Mouse (Mus musculus) intestine, embryonic 16.5 days (tissue): Measurements from ENCODE around the gene Itgb4. TPM values are rescaled to one million over a fixed set of nuclear protein-coding genes. Genes with fewer than 3 reads are reported as not detected.

ENCODE experiments used
- ATAC-seq: fragments of 200-750 bp; cut with Nextera tagmentation; 2 replicates; pipeline ENCODE4 v1.8.0; 2017; ENCODE audit warnings: moderate TSS enrichment, moderate library complexity
- H3K27ac ChIP-seq: fragments of 300-500 bp; sonication (generic); 2 replicates; pipeline ENCODE4 v1.5.1; 2014; ENCODE audit warnings: mild to moderate bottlenecking, low read length
- H3K27me3 ChIP-seq: fragments of 300-500 bp; sonication (generic); replicated peaks from 2 replicates; pipeline ENCODE4 v1.6.1; 2014; ENCODE audit warnings: low read length, control low read depth, mixed read lengths; ENCODE audit not compliant: control insufficient read depth, insufficient read depth
- H3K36me3 ChIP-seq: fragments of 300-500 bp; sonication (generic); 2 replicates; pipeline ENCODE4 v1.6.1; 2014; ENCODE audit warnings: low read length, control low read depth; ENCODE audit not compliant: control insufficient read depth, insufficient read depth
- H3K4me1 ChIP-seq: fragments of 300-500 bp; sonication (generic); 2 replicates; pipeline ENCODE4 v1.6.1; 2014; ENCODE audit warnings: low read length, control low read depth, mixed read lengths; ENCODE audit not compliant: control insufficient read depth, insufficient read depth
- H3K4me2 ChIP-seq: fragments of 300-500 bp; sonication (generic); 2 replicates; pipeline ENCODE4 v1.6.1; 2014; ENCODE audit warnings: low read depth, low read length, control low read depth
- H3K4me3 ChIP-seq: fragments of 300-500 bp; sonication (generic); 2 replicates; pipeline ENCODE4 v1.5.1; 2014; ENCODE audit warnings: mild to moderate bottlenecking, low read length
- H3K9ac ChIP-seq: fragments of 300-500 bp; sonication (generic); 2 replicates; pipeline ENCODE4 v1.6.1; 2014; ENCODE audit warnings: low read depth, low read length
- H3K9me3 ChIP-seq: fragments of 300-500 bp; sonication (generic); 2 replicates; pipeline ENCODE4 v1.6.1; 2016; ENCODE audit warnings: low read length, control low read depth; ENCODE audit not compliant: control insufficient read depth
- WGBS: fragments of 180-500 bp; shearing (Covaris S2); extraction: QIAGEN DNeasy Blood & Tissue Kit; methylation state at CpG from one replicate; pipeline ENCODE4 v1.1.7; 2014; 5-methylcytosine and 5-hydroxymethylcytosine counted together
- polyA plus RNA-seq: library from polyadenylated mRNA; unstranded; fragments of >200 nt; fragmentation: Nextera tagmentation; extraction: Ambion mirVana; gene quantifications from 2 replicates; pipeline ENCODE4 v1.2.1, GENCODE M21; 2015

Itgb4 gene
- polyA plus RNA-seq, 1 experiment from 2014 or later = 11.9 TPM

DNA sequence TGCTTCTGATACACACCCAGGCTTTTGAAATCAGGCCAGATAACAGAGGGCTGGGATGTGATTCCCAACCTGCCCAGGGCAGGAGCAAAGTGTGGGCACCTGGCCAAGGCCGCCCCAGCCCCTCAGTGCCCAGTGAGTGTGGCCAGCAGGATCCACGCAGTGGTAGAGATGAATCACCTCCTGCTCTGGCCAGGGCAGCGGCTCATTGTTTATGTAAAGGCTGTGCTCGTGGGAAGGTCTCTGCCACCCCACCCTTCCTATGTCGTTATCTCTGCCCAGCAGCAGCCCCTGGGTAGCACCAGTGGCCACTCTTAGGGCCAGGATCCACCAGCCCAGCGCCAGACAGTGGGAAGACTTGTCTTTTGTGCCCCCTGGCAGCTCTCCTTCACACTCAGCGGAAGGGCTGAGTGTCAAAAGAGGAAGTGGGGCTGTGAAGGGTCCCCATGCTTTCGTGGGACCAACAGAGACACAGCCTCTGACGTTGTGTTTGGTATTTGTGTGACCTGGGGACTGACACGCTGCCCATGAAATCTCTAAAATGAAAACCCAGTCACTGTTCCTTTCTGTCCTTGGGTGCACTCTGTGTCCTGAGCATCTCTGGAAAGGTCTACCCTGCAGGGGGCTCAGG lies 9.4 kb upstream of the Itgb4 start:
- 74% methylated on average over 10 of the region's 10 CpGs for WGBS
- no peaks in the 10 kb centered on the region for H3K9me3 ChIP-seq
- no peak overlapping the region for H3K4me2 ChIP-seq
- H3K4me1 ChIP-seq = peaks cover 9% of the 10 kb centered on the region; the same call in 1 of the 2 replicates
- no peaks in the 10 kb centered on the region for H3K27me3 ChIP-seq
- ATAC-seq = peak; percentile 41; the same call in 1 of the 2 replicates
- H3K27ac ChIP-seq = no peak overlapping the region
- H3K36me3 ChIP-seq = peaks cover 43% of the 10 kb centered on the region
- H3K9ac ChIP-seq = no peak overlapping the region
- no peak overlapping the region for H3K4me3 ChIP-seq

DNA sequence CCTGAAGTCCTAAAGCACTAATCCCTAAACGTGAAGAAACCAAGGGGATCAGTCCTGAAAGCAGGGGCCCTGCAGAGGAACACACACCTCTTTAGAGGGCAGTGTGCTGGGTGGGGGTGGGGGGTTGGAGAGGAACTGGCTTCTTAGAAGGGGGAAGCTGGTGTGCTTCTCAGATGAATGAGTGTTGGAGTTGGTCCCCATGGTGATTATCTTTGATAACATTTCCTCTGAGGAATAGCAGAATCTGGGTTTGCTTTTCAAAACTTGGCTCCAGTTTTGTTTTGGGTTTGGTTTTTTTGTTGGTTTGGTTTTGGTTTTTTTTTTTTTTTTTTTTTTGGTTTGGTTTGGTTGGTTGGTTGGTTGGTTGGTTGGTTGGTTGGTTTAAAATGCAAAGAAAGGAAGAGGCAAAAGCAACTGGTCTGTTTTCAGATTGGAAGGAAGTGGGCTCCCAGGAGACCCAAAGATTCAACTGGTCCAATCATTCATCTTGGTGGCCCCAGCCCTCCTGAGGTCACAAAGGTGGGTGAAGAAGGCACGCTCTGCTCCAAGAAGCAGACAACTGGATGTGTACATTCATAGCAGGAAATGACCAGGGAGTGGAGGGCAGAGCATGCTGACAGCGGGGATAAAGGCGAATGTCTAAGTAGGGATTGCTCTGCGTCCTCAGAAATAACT lies 5.6 kb upstream of the Itgb4 start:
- Histone ChIP-seq H3K4me1 (peaks cover 14% of the 10 kb centered on the region), H3K4me2 (no peak overlapping the region), H3K9me3 (no peaks in the 10 kb centered on the region), H3K9ac (no peak overlapping the region), H3K4me3 (no peak overlapping the region), H3K36me3 (peaks cover 18% of the 10 kb centered on the region), H3K27ac (no peak overlapping the region), H3K27me3 (no peaks in the 10 kb centered on the region; the same call in 1 of the 2 replicates)
- WGBS = 65% methylated on average over 5 of the region's 5 CpGs
- ATAC-seq = no peak

DNA sequence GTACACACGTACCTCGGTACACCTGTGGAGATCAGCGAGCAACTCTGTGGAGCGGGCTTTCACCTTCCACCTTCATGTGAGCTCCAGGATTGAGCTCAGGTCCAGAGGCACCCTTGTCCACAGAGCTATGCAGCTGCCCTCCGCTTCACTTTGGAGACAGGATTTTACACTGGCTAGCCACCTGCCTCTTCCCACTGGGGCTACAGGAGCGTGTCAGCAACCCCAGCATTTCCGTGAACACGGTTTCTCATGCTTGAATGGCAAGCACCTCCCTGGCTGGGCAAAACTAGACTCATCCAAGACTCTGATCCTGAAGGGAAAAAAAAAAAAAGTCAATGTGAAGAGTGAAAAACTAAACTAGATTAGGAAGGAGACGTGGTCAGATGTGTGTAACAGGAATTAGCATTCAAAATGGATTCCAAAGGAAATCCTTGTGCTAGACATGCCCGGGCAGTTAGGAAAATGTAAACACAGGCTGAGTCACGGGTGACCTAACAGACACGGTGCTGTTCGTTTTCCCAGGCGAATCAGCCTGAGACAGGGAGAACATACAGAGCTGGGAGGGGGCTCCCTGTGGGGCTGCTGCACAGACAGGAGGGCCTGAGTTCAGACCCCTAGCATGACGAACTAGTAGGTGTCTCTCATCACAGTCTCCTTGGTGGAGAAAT lies 4.4 kb upstream of the Itgb4 start:
- Histone ChIP-seq H3K9me3 (no peaks in the 10 kb centered on the region), H3K4me2 (no peak overlapping the region), H3K27me3 (no peaks in the 10 kb centered on the region; the same call in 1 of the 2 replicates), H3K9ac (no peak overlapping the region), H3K36me3 (peaks cover 10% of the 10 kb centered on the region; the same call in 1 of the 2 replicates), H3K4me3 (no peak overlapping the region), H3K27ac (peak overlapping the region; percentile 57), H3K4me1 (peaks cover 13% of the 10 kb centered on the region)
- peak; percentile 7; the same call in 1 of the 2 replicates for ATAC-seq
- 46% methylated on average over 15 of the region's 15 CpGs for WGBS

GRCm38 (mm10) chr11:115971016-115971415 lies 3.5 kb upstream of the Itgb4 start:
- WGBS = 61% methylated on average over 6 of the region's 6 CpGs
- Histone ChIP-seq H3K9ac (no peak overlapping the region), H3K36me3 (peaks cover 6% of the 10 kb centered on the region; the same call in 1 of the 2 replicates), H3K27me3 (no peaks in the 10 kb centered on the region; the same call in 1 of the 2 replicates), H3K4me3 (no peak overlapping the region), H3K9me3 (no peaks in the 10 kb centered on the region), H3K27ac (no peak overlapping the region; the same call in 1 of the 2 replicates), H3K4me1 (peaks cover 15% of the 10 kb centered on the region), H3K4me2 (no peak overlapping the region)
- ATAC-seq = peak; percentile 63

- Histone ChIP-seq H3K36me3 (no peaks in the 10 kb centered on the region), H3K27me3 (no peaks in the 10 kb centered on the region; the same call in 1 of the 2 replicates), H3K4me3 (peak overlapping the region; percentile 58), H3K27ac (peak overlapping the region; percentile 33), H3K4me2 (peak overlapping the region; percentile 72), H3K9me3 (no peaks in the 10 kb centered on the region), H3K4me1 (peaks cover 18% of the 10 kb centered on the region), H3K9ac (peak overlapping the region; percentile 72)
- WGBS = 8% methylated on average over 10 of the region's 18 CpGs
- ATAC-seq = no peak; the same call in none of the 2 replicates
Observed at GRCm38 (mm10) chr11:115975083-115975420, 543 bp downstream of the Itgb4 start.

DNA sequence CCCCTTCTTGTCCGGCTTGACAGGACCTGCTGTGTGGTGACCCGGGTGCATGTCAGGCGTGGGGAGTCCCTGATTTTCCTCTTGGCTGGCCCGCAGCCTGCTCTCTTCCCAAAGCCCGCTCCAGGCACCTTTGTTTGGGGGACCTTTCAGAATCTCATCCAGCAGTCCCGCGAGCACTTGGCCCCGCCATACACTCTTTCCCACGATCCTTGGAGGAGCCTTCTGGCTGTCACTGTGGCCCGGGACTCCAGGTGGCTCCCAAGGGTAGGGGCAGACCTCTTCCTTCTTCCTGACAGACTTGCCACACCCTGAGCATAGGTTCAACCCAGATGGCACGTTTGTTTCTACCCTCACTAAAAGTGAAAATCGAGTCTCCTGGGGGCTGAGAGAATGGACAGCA lies 1.0 kb downstream of the Itgb4 start:
- H3K4me2 ChIP-seq = peak overlapping the region; percentile 72
- H3K9ac ChIP-seq = peak overlapping the region; percentile 72
- no peaks in the 10 kb centered on the region; the same call in 1 of the 2 replicates for H3K27me3 ChIP-seq
- H3K36me3 ChIP-seq = no peaks in the 10 kb centered on the region
- H3K27ac ChIP-seq = peak overlapping the region; percentile 33
- H3K9me3 ChIP-seq = no peaks in the 10 kb centered on the region
- H3K4me1 ChIP-seq = peaks cover 14% of the 10 kb centered on the region
- ATAC-seq = 0 out of 2 replicates have a peak, but pooled peaks have one; percentile 21
- peak overlapping the region; percentile 58 for H3K4me3 ChIP-seq
- 25% methylated on average over 12 of the region's 12 CpGs for WGBS

- Histone ChIP-seq H3K4me2 (no peak overlapping the region), H3K4me1 (no peaks in the 10 kb centered on the region), H3K9ac (no peak overlapping the region), H3K9me3 (no peaks in the 10 kb centered on the region), H3K27me3 (no peaks in the 10 kb centered on the region), H3K27ac (no peak overlapping the region), H3K36me3 (no peaks in the 10 kb centered on the region), H3K4me3 (no peak overlapping the region)
- WGBS = 92% methylated on average over 15 of the region's 15 CpGs
- no peak for ATAC-seq
Observed at GRCm38 (mm10) chr11:115982472-115982871, 8.0 kb downstream of the Itgb4 start.

GRCm38 (mm10) chr11:115983291-115983690 lies 8.8 kb downstream of the Itgb4 start:
- 76% methylated on average over 8 of the region's 8 CpGs for WGBS
- Histone ChIP-seq H3K9ac (no peak overlapping the region), H3K36me3 (no peaks in the 10 kb centered on the region), H3K9me3 (no peaks in the 10 kb centered on the region), H3K4me2 (no peak overlapping the region), H3K4me1 (no peaks in the 10 kb centered on the region), H3K27ac (no peak overlapping the region), H3K4me3 (no peak overlapping the region), H3K27me3 (no peaks in the 10 kb centered on the region)
- ATAC-seq = no peak

DNA sequence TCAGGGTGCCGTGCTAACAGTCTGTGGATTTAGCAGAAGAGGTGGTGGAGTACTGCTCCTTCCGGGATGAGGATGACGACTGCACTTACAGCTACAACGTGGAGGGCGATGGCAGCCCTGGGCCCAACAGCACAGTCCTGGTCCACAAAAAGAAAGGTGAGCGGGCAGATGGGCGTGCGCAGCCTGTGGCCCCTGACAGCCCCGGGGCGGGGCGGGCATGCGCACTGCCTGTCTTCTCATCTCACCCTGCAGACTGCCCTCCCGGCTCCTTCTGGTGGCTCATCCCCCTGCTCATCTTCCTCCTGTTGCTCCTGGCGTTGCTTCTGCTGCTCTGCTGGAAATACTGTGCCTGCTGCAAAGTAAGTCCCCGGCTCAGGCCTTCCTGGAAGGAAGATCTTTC lies 15.2 kb downstream of the Itgb4 start:
- Histone ChIP-seq H3K27ac (no peak overlapping the region), H3K4me1 (no peaks in the 10 kb centered on the region), H3K9me3 (no peaks in the 10 kb centered on the region), H3K4me2 (0 out of 2 replicates have a peak overlapping the region, but pooled peaks have one; percentile 20), H3K9ac (no peak overlapping the region), H3K36me3 (no peaks in the 10 kb centered on the region), H3K4me3 (peak overlapping the region; percentile 12; the same call in 1 of the 2 replicates), H3K27me3 (no peaks in the 10 kb centered on the region)
- no peak for ATAC-seq
- WGBS = 41% methylated on average over 15 of the region's 15 CpGs
